Mouse (Mus musculus): ENCODE measurements around the gene Pim2. TPM values are rescaled to one million over a fixed set of nuclear protein-coding genes. Genes with fewer than 3 reads are reported as not detected.

The Pim2 gene
- polyA plus RNA-seq (2014; fragmentation: Illumina TruSeq; extraction: RNeasy Lipid Tissue Mini Kit (QIAGEN cat#74804); ENCODE audit: low read depth, low replicate concordance), result 2.3 TPM

GRCm38 (mm10) chrX:7878007-7878419, at the start of gene Pim2:
Gene Pim2 (plus strand): TSS chrX:7878262.

GRCm38 (mm10) chrX:7841163-7842162, 36.6 kb upstream of the Pim2 start, which contains the start of gene Otud5:
Gene Otud5 (plus strand): TSS chrX:7841364.

GRCm38 (mm10) chrX:7883841-7884567, 5.9 kb downstream of the Pim2 start, which contains the start of gene Slc35a2:
Gene Slc35a2 (plus strand): TSS chrX:7884028.

GRCm38 (mm10) chrX:7898880-7899874, 21.1 kb downstream of the Pim2 start, which contains the start of the genes Pqbp1 and Timm17b:
Gene Pqbp1 (minus strand): TSS chrX:7899269.
Gene Timm17b (plus strand): TSS chrX:7899357.

GRCm38 (mm10) chrX:7907735-7908134, 29.7 kb downstream of the Pim2 start, which contains the start of gene Gm10491:
Gene Gm10491 (minus strand): TSS chrX:7907835.

GRCm38 (mm10) chrX:7909242-7909641, 31.2 kb downstream of the Pim2 start, which contains the start of gene Gm10490:
Gene Gm10490 (plus strand): TSS chrX:7909542.

GRCm38 (mm10) chrX:7919601-7920383, 41.7 kb downstream of the Pim2 start, which contains the start of gene Pcsk1n:
Gene Pcsk1n (plus strand): TSS chrX:7919822.

GRCm38 (mm10) chrX:7928270-7928790, 50.3 kb downstream of the Pim2 start, which contains the start of gene Eras:
Gene Eras (minus strand): TSS chrX:7928607.

Other genes starting within 250 kb of the Pim2 start
- gene Syp, start 239.8 kb upstream of the Pim2 start, polyA plus RNA-seq (2014; fragmentation: Illumina TruSeq; extraction: RNeasy Lipid Tissue Mini Kit (QIAGEN cat#74804); ENCODE audit: low read depth, low replicate concordance), result 0.45 TPM
- 2.7 TPM for gene Prickle3, start 221.0 kb upstream of the Pim2 start, polyA plus RNA-seq (2014; fragmentation: Illumina TruSeq; extraction: RNeasy Lipid Tissue Mini Kit (QIAGEN cat#74804); ENCODE audit: low read depth, low replicate concordance)
- 1.5 TPM for gene Plp2, start 206.9 kb upstream of the Pim2 start, polyA plus RNA-seq (2014; fragmentation: Illumina TruSeq; extraction: RNeasy Lipid Tissue Mini Kit (QIAGEN cat#74804); ENCODE audit: low read depth, low replicate concordance)
- gene Magix, start 197.0 kb upstream of the Pim2 start, polyA plus RNA-seq (2014; fragmentation: Illumina TruSeq; extraction: RNeasy Lipid Tissue Mini Kit (QIAGEN cat#74804); ENCODE audit: low read depth, low replicate concordance), result 4.8 TPM
- 18.2 TPM for gene Gpkow, start 181.1 kb upstream of the Pim2 start, polyA plus RNA-seq (2014; fragmentation: Illumina TruSeq; extraction: RNeasy Lipid Tissue Mini Kit (QIAGEN cat#74804); ENCODE audit: low read depth, low replicate concordance)
- 12.3 TPM for gene Wdr45, start 163.9 kb upstream of the Pim2 start, polyA plus RNA-seq (2014; fragmentation: Illumina TruSeq; extraction: RNeasy Lipid Tissue Mini Kit (QIAGEN cat#74804); ENCODE audit: low read depth, low replicate concordance)
- gene Gm45208, start 156.0 kb upstream of the Pim2 start, polyA plus RNA-seq (2014; fragmentation: Illumina TruSeq; extraction: RNeasy Lipid Tissue Mini Kit (QIAGEN cat#74804); ENCODE audit: low read depth, low replicate concordance), result not detected
- 2.0 TPM for gene Praf2, start 149.8 kb upstream of the Pim2 start, polyA plus RNA-seq (2014; fragmentation: Illumina TruSeq; extraction: RNeasy Lipid Tissue Mini Kit (QIAGEN cat#74804); ENCODE audit: low read depth, low replicate concordance)
- 0.26 TPM for gene Ccdc120, start 127.4 kb upstream of the Pim2 start, polyA plus RNA-seq (2014; fragmentation: Illumina TruSeq; extraction: RNeasy Lipid Tissue Mini Kit (QIAGEN cat#74804); ENCODE audit: low read depth, low replicate concordance)
- gene Tfe3, start 115.7 kb upstream of the Pim2 start, polyA plus RNA-seq (2014; fragmentation: Illumina TruSeq; extraction: RNeasy Lipid Tissue Mini Kit (QIAGEN cat#74804); ENCODE audit: low read depth, low replicate concordance), result 4.8 TPM
- 16.7 TPM for gene Gripap1, start 88.5 kb upstream of the Pim2 start, polyA plus RNA-seq (2014; fragmentation: Illumina TruSeq; extraction: RNeasy Lipid Tissue Mini Kit (QIAGEN cat#74804); ENCODE audit: low read depth, low replicate concordance)
- gene Kcnd1, start 56.0 kb upstream of the Pim2 start, polyA plus RNA-seq (2014; fragmentation: Illumina TruSeq; extraction: RNeasy Lipid Tissue Mini Kit (QIAGEN cat#74804); ENCODE audit: low read depth, low replicate concordance), result not detected
- 24.3 TPM for gene Otud5, start 36.9 kb upstream of the Pim2 start, polyA plus RNA-seq (2014; fragmentation: Illumina TruSeq; extraction: RNeasy Lipid Tissue Mini Kit (QIAGEN cat#74804); ENCODE audit: low read depth, low replicate concordance)
- 3.7 TPM for gene Slc35a2, start 5.8 kb downstream of the Pim2 start, polyA plus RNA-seq (2014; fragmentation: Illumina TruSeq; extraction: RNeasy Lipid Tissue Mini Kit (QIAGEN cat#74804); ENCODE audit: low read depth, low replicate concordance)
- 13.4 TPM for gene Pqbp1, start 21.0 kb downstream of the Pim2 start, polyA plus RNA-seq (2014; fragmentation: Illumina TruSeq; extraction: RNeasy Lipid Tissue Mini Kit (QIAGEN cat#74804); ENCODE audit: low read depth, low replicate concordance)
- gene Timm17b, start 21.1 kb downstream of the Pim2 start, polyA plus RNA-seq (2014; fragmentation: Illumina TruSeq; extraction: RNeasy Lipid Tissue Mini Kit (QIAGEN cat#74804); ENCODE audit: low read depth, low replicate concordance), result 4.2 TPM
- gene Gm10491, start 29.6 kb downstream of the Pim2 start, polyA plus RNA-seq (2014; fragmentation: Illumina TruSeq; extraction: RNeasy Lipid Tissue Mini Kit (QIAGEN cat#74804); ENCODE audit: low read depth, low replicate concordance), result not detected
- gene Gm10490, start 31.3 kb downstream of the Pim2 start, polyA plus RNA-seq (2014; fragmentation: Illumina TruSeq; extraction: RNeasy Lipid Tissue Mini Kit (QIAGEN cat#74804); ENCODE audit: low read depth, low replicate concordance), result not detected
- not detected for gene Pcsk1n, start 41.6 kb downstream of the Pim2 start, polyA plus RNA-seq (2014; fragmentation: Illumina TruSeq; extraction: RNeasy Lipid Tissue Mini Kit (QIAGEN cat#74804); ENCODE audit: low read depth, low replicate concordance)
- gene Eras, start 50.3 kb downstream of the Pim2 start, polyA plus RNA-seq (2014; fragmentation: Illumina TruSeq; extraction: RNeasy Lipid Tissue Mini Kit (QIAGEN cat#74804); ENCODE audit: low read depth, low replicate concordance), result not detected
- 2.6 TPM for gene Hdac6, start 69.6 kb downstream of the Pim2 start, polyA plus RNA-seq (2014; fragmentation: Illumina TruSeq; extraction: RNeasy Lipid Tissue Mini Kit (QIAGEN cat#74804); ENCODE audit: low read depth, low replicate concordance)
- gene Gata1, start 99.8 kb downstream of the Pim2 start, polyA plus RNA-seq (2014; fragmentation: Illumina TruSeq; extraction: RNeasy Lipid Tissue Mini Kit (QIAGEN cat#74804); ENCODE audit: low read depth, low replicate concordance), result not detected
- gene Glod5, start 140.2 kb downstream of the Pim2 start, polyA plus RNA-seq (2014; fragmentation: Illumina TruSeq; extraction: RNeasy Lipid Tissue Mini Kit (QIAGEN cat#74804); ENCODE audit: low read depth, low replicate concordance), result 0.93 TPM
- 3.0 TPM for gene Suv39h1, start 196.5 kb downstream of the Pim2 start, polyA plus RNA-seq (2014; fragmentation: Illumina TruSeq; extraction: RNeasy Lipid Tissue Mini Kit (QIAGEN cat#74804); ENCODE audit: low read depth, low replicate concordance)
- gene Was, start 212.2 kb downstream of the Pim2 start, polyA plus RNA-seq (2014; fragmentation: Illumina TruSeq; extraction: RNeasy Lipid Tissue Mini Kit (QIAGEN cat#74804); ENCODE audit: low read depth, low replicate concordance), result 0.48 TPM

All from liver, adult 10 weeks (tissue).